Mouse (Mus musculus) lung, postnatal 0 days (tissue): ENCODE measurements at regions not wholly inside any gene's neighbourhood (a gene's known extent, or its start where the extent isn't known, plus 50 kb on each side); places are given as distances from the start of the nearest gene placed in this dataset.

Experiments used
- ATAC-seq: fragments of 200-750 bp; cut with Nextera tagmentation; 2 replicates; pipeline ENCODE4 v1.8.0; 2017; ENCODE audit warnings: moderate library complexity
- DNase-seq: peaks from one replicate; pipeline ENCODE4 v3.0.0-alpha.2; 2016; ENCODE audit warnings: low spot score
- H3K27ac ChIP-seq: fragments of 300-500 bp; sonication (generic); 2 replicates; pipeline ENCODE4 v1.5.1; 2014; ENCODE audit warnings: antibody characterized with exemption, mild to moderate bottlenecking, low read length, mixed read lengths
- H3K27me3 ChIP-seq: fragments of 300-500 bp; sonication (generic); replicated peaks from 2 replicates; pipeline ENCODE4 v1.6.1; 2014; ENCODE audit warnings: low read length, mixed read lengths; ENCODE audit not compliant: insufficient read depth
- H3K36me3 ChIP-seq: fragments of 300-500 bp; sonication (generic); 2 replicates; pipeline ENCODE4 v1.6.1; 2014; ENCODE audit warnings: low read length, mixed read lengths; ENCODE audit not compliant: insufficient read depth
- H3K4me1 ChIP-seq: fragments of 300-500 bp; sonication (generic); 2 replicates; pipeline ENCODE4 v1.6.1; 2014; ENCODE audit warnings: antibody characterized with exemption, low read depth, low read length, mixed read lengths; ENCODE audit not compliant: insufficient read depth
- H3K4me2 ChIP-seq: fragments of 300-500 bp; sonication (generic); replicated peaks from 2 replicates; pipeline ENCODE4 v1.6.1; 2014; ENCODE audit warnings: low read depth, mild to moderate bottlenecking, low read length, moderate library complexity, mixed read lengths
- H3K4me3 ChIP-seq: fragments of 300-500 bp; sonication (generic); 2 replicates; pipeline ENCODE4 v1.5.1; 2014; ENCODE audit warnings: low read depth, low read length
- H3K9ac ChIP-seq: fragments of 300-500 bp; sonication (generic); replicated peaks from 2 replicates; pipeline ENCODE4 v1.6.1; 2014; ENCODE audit warnings: low read depth, mild to moderate bottlenecking
- H3K9me3 ChIP-seq: fragments of 300-500 bp; sonication (generic); 2 replicates; pipeline ENCODE4 v1.6.1; 2016; ENCODE audit warnings: low read length, mixed read lengths
- CTCF ChIP-seq: IDR thresholded peaks from 2 replicates; pipeline ENCODE4 v1.5.1; 2016; ENCODE audit warnings: antibody characterized with exemption, mild to moderate bottlenecking
- EP300 ChIP-seq: IDR thresholded peaks from 2 replicates; pipeline ENCODE4 v1.6.1; 2016; ENCODE audit warnings: antibody characterized with exemption, mild to moderate bottlenecking, control low read depth
- WGBS: fragments of 180-500 bp; shearing (Covaris S2); extraction: QIAGEN DNeasy Blood & Tissue Kit; methylation state at CpG from one replicate; pipeline ENCODE4 v1.1.7; 2014; 5-methylcytosine and 5-hydroxymethylcytosine counted together

DNA sequence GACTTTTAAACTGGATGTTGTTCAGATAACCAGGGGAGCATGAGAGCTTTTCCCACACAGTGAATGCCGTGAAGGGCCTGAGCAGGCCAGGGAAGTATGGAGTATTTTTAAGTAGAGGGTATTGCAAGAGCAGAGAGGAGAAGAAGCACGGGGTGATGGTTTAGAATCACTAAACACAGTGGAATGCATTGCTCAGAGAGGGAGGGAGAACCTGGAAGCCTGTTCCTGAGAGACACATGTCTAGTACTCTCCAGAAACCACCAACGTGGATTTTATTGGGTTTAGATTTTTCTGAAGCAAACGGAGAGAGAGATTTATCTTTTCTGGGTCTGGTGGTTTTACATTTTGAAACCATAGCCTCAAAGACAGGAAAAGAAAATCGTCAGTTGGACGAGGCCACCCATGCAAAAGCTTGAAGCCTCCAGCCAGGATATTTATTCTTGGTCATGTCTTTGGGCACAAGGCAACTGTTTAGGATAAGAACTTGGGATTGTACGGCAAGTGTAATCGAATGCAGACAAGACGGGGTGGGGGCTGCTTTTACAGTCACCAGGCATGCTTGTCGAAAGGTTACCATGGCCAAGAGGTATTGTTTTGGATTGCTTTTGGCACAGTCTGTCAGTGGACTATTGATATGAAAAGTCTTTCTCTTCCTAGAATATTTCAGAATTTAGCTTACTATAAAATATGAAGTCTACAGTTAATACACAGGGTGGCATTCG is 306.2 kb downstream of the Sorl1 start:
- Histone ChIP-seq H3K4me3 (no peak overlapping the region), H3K9me3 (no peaks in the 10 kb centered on the region), H3K27me3 (no peaks in the 10 kb centered on the region), H3K9ac (no peak overlapping the region), H3K36me3 (no peaks in the 10 kb centered on the region), H3K4me2 (no peak overlapping the region), H3K4me1 (no peaks in the 10 kb centered on the region), H3K27ac (no peak overlapping the region)
- TF ChIP-seq EP300 (no peak), CTCF (no peak)
- ATAC-seq (no peak), DNase-seq (no peak)
- WGBS = 40% methylated on average over 11 of the region's 11 CpGs

DNA sequence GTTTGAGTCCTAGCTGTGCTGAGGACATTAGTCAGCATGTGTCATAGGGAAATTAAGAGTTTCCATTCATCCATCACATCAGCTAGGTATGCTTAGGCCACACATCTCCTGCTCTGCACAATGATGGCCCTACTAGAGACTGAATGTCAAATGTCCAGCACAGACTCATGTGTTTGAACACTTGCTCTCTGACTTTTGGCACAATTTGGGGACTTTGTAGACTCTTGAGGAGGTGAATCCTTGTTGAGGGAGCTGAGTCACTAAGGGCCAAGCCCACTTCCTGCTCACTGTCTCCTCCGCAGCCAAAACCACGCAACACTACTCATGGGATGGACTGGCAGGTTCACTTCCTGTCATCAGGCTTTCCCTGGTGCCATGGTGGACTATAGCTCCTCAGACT is 308.2 kb downstream of the Sorl1 start:
- Histone ChIP-seq H3K36me3 (no peaks in the 10 kb centered on the region), H3K4me1 (no peaks in the 10 kb centered on the region), H3K4me3 (no peak overlapping the region), H3K9me3 (no peaks in the 10 kb centered on the region), H3K27ac (no peak overlapping the region), H3K4me2 (no peak overlapping the region), H3K27me3 (no peaks in the 10 kb centered on the region), H3K9ac (no peak overlapping the region)
- DNase-seq (no peak), ATAC-seq (no peak)
- no peak for TF ChIP-seq EP300
- TF ChIP-seq CTCF = no peak
- WGBS = 86% methylated on average over 2 of the region's 2 CpGs

DNA sequence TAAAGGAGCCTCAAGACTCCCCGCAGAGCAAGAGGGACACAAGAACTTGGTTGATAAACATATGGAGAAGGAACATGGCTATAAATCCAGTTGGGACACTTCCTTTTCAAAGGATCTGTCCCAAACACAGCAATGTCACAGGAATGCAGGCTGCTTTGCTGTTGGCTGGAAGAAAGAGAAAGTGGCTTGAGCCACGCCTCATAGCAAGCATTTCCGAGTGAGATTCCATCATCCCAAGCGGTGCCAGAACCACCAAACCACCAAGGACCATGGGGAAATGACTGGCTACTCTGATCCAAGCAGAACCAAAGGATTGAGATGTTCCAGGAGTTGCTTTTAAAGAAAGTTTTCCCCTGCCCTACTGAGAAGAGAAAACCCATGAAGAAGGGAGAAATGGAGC is 314.8 kb downstream of the Sorl1 start:
- DNase-seq (no peak), ATAC-seq (no peak)
- H3K4me1 ChIP-seq = no peaks in the 10 kb centered on the region
- H3K9ac ChIP-seq = no peak overlapping the region
- H3K27me3 ChIP-seq = no peaks in the 10 kb centered on the region
- H3K36me3 ChIP-seq = no peaks in the 10 kb centered on the region
- TF ChIP-seq CTCF (no peak), EP300 (no peak)
- no peaks in the 10 kb centered on the region for H3K9me3 ChIP-seq
- no peak overlapping the region for H3K4me2 ChIP-seq
- no peak overlapping the region for H3K4me3 ChIP-seq
- 58% methylated on average over 4 of the region's 4 CpGs for WGBS
- no peak overlapping the region for H3K27ac ChIP-seq

DNA sequence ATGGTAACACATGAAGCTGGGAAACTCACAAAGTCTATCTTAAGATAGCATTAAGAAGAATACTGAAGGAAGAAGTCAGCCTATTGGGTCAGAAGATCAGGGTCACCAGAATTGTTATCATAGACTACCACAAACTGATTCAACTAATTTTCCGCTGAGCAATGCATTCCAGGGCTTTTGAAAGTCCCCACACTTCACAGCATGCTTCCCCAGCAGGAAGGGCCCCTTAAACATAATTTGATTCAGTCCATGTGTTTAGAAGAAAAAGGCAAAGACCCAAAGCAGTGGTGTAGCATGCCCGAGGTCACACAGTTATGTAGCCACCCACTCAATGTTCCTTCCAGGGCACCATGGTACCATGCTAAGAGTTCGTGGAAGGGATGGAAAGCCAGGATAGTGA is 315.3 kb downstream of the Sorl1 start:
- 74% methylated on average over 3 of the region's 3 CpGs for WGBS
- Histone ChIP-seq H3K9ac (no peak overlapping the region), H3K27ac (no peak overlapping the region), H3K27me3 (no peaks in the 10 kb centered on the region), H3K4me3 (no peak overlapping the region), H3K9me3 (no peaks in the 10 kb centered on the region), H3K4me2 (no peak overlapping the region), H3K36me3 (no peaks in the 10 kb centered on the region), H3K4me1 (no peaks in the 10 kb centered on the region)
- no peak for TF ChIP-seq CTCF
- no peak for TF ChIP-seq EP300
- ATAC-seq = no peak
- DNase-seq = no peak

DNA sequence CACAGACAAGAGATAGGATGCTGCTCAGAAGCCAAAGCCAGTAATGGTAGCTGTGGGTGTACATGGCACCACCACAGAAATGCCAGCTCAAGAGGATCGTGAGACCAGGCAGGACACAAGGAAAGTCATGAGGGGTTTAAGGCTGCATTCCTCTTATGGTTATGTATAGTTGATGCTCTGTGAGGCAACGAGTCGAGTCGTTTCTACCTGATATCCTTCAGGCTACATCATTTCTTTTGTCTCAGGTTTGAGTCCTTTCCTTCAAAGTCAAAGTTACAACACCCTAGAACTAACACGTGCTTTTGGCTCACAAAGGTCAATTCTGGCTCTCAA is 317.8 kb downstream of the Sorl1 start:
- no peak for ATAC-seq
- TF ChIP-seq EP300 (no peak), CTCF (no peak)

DNA sequence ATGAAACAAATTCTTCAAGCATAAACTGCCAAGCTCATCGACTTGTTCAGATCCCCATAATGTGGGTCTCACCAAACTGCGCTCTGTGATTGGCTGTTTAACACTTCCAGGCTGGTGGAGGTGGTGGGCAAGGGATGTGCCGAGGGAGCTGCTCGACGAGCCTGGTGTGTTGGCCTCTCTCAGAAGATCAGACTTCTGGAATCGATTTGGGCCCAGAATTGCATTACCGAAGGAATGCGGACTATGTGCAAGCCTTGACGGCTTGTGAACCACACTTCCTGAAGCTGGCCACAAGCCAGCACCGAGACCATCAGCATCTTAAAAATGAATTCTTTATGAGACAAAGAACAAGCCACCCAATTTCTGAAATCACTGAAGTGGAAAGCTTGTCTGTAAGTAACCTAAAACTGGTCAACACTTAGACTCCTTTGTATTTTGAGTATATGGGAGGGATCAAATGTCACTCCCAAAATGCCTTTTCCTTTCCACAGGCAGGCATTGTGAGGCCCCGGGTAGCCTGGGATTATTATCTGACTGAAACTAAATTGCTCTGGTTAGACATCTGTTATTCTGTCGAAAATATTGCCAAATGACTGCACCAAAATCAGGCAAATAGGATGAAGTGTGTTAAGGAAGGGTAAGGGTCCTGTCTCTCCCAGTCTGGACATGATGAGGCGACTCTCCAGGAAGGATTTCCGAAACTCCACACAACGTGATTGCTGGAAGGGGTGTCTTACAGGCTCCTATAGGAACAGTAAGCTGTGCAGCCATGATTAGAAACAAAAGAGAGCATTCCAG is 318.4 kb downstream of the Sorl1 start:
- DNase-seq = no peak
- ATAC-seq = no peak
- Histone ChIP-seq H3K36me3 (no peaks in the 10 kb centered on the region), H3K9ac (no peak overlapping the region), H3K27me3 (no peaks in the 10 kb centered on the region), H3K4me3 (no peak overlapping the region), H3K9me3 (no peaks in the 10 kb centered on the region), H3K4me1 (no peaks in the 10 kb centered on the region), H3K4me2 (no peak overlapping the region), H3K27ac (no peak overlapping the region)
- TF ChIP-seq CTCF = no peak
- no peak for TF ChIP-seq EP300
- WGBS = 37% methylated on average over 15 of the region's 15 CpGs

More for the DNA sequence above, 317.8 kb downstream of the Sorl1 start:
- DNase-seq = no peak
- no peak overlapping the region for H3K4me3 ChIP-seq
- H3K9me3 ChIP-seq = no peaks in the 10 kb centered on the region
- H3K27ac ChIP-seq = no peak overlapping the region
- 83% methylated on average over 5 of the region's 5 CpGs for WGBS
- H3K27me3 ChIP-seq = no peaks in the 10 kb centered on the region
- no peak overlapping the region for H3K9ac ChIP-seq
- H3K4me1 ChIP-seq = no peaks in the 10 kb centered on the region
- H3K4me2 ChIP-seq = no peak overlapping the region
- H3K36me3 ChIP-seq = no peaks in the 10 kb centered on the region
